Mouse (Mus musculus): ENCODE measurements at regions not wholly inside any gene's neighbourhood (a gene's known extent, or its start where the extent isn't known, plus 50 kb on each side); places are given as distances from the start of the nearest gene placed in this dataset.

- no peak for DNase-seq
These were observed 205.5 kb upstream of the Gadl1 start for GRCm38 (mm10) chr9:115703791-115704190.

GRCm38 (mm10) chr9:115704249-115704648 is 205.0 kb upstream of the Gadl1 start:
- DNase-seq: peak; percentile 16 to 44

DNA sequence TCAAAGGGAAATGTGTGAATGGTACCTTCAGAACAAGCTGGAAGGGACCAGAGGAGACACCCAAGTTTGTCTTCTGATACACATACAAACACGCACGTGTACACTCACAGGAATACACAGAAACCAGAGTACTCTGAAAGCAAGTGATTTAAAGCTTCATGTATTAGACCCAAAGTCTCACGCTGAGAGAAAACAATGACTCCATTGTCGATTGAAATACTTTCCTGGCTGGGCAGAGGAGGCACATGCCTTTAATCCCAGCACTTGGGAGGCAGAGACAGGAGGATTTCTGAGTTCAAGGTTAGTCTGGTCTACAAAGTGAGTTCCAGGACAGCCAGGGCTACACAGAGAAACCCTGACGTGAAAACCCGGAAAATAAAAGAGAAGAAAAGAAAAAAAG is 203.5 kb upstream of the Gadl1 start:
- no peak for DNase-seq

- DNase-seq: no peak
These were observed 200.9 kb upstream of the Gadl1 start for GRCm38 (mm10) chr9:115708199-115708934.

GRCm38 (mm10) chr9:115710039-115710739 is 199.1 kb upstream of the Gadl1 start:
- DNase-seq: peak in 1 of 2 experiments; percentile 33

GRCm38 (mm10) chr9:115720306-115720705 is 188.9 kb upstream of the Gadl1 start:
- no peak for DNase-seq

DNA sequence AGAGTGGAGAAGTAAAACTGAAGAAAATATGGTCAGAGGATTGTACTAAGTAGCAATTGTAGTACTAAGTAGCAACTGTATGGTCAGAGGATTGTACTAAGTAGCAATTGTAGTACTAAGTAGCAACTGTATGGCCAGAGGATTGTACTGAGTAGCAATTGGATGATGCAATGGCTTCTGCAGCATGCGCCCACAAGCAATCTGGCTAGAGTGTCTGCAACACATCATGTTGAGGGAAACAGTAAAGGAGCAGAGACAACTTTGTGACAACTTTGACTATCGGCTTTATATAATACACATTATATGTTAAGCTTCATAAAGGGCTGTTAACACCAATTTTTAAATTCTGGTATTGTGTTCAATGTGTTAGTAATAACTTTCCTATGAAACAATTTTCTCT is 188.4 kb upstream of the Gadl1 start:
- DNase-seq: no peak

- no peak for DNase-seq
These were observed 185.2 kb upstream of the Gadl1 start for GRCm38 (mm10) chr9:115724063-115724462.

DNA sequence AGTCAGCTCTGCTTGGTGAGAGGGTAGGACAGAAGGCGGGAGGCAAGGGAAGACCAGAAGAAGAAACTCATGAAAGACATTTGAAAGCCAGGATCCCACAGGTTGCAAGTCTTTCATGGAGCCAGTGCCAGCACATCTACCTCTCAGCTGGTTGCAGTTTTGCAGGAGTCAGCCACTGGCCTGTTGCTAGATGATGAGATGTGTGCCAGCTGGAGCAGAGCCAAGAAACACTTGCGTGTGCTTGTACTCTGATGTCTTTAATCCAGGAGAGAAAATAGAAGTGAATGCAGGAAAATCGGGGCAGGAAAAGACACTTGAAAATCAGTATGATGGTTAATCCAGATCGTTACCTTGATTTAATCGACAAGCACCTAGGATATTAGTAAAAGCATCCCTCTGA is 181.9 kb upstream of the Gadl1 start:
- no peak for DNase-seq

- DNase-seq: no peak
These were observed 177.7 kb upstream of the Gadl1 start for GRCm38 (mm10) chr9:115731557-115731956.

GRCm38 (mm10) chr9:115733104-115733503 is 176.2 kb upstream of the Gadl1 start:
- DNase-seq: no peak

DNA sequence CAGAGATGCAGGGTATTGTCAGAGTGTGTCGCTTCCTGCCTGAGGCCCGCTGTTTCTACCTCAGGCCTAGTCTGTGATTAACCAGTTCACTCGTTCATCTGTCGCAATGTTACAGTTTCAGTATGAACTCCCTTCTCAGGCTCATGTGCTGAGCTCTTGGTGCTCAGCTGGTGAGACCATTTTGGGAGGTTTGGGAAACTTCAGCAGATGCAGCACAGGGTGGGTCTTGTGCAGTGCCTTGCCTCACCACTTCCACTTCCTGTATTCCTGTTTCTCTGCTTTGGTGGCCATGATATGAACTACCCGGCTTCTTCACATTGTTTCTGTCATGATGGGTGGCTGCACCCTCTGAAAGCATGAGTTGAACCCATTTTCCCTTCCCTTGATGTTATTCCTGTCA is 169.3 kb upstream of the Gadl1 start:
- peak in 1 of 2 experiments; percentile 2 for DNase-seq

- DNase-seq: no peak
These were observed 162.8 kb upstream of the Gadl1 start for GRCm38 (mm10) chr9:115746436-115746835.

DNA sequence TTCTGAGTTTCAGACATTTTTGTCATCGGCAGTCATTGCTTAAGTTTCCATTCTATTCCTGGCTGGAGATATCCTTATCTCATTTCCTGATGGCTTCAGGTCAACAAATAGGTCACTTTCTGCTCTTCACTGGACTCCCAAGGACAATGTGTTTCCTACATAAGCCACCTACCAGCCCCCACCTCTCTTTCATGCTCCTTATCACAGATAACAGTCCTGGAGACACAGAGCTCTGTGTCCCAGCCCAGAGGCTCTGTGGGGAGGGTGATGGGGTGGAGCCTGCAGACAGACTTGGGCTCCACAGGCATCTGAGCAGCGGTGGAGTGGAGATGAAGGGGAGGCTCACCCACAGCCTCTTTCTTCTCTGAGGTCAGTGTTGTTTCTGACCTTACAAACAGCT is 148.8 kb upstream of the Gadl1 start:
- DNase-seq: no peak

- DNase-seq: no peak
These were observed 145.1 kb upstream of the Gadl1 start for GRCm38 (mm10) chr9:115764136-115764535.

DNA sequence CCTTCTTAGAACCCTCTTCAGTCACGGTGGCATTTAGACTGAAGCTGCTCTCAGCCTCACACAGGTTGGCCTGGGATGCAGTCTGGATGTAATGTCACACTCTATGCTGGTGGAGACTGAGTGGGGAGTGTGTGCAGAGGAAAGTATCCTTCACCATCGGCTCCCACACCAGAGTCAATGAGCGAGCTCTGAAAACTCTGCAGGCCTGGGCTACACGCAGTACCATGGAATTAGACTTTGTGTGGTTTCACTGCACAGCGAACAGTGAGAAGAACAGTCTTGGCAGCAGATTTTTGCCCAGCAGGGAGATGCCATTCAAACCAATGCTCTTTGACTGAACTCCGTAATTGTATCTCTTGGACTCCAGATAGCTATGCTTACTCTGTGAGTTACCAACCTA is 142.8 kb upstream of the Gadl1 start:
- no peak for DNase-seq

GRCm38 (mm10) chr9:115775112-115775511 is 134.1 kb upstream of the Gadl1 start:
- no peak for DNase-seq

DNA sequence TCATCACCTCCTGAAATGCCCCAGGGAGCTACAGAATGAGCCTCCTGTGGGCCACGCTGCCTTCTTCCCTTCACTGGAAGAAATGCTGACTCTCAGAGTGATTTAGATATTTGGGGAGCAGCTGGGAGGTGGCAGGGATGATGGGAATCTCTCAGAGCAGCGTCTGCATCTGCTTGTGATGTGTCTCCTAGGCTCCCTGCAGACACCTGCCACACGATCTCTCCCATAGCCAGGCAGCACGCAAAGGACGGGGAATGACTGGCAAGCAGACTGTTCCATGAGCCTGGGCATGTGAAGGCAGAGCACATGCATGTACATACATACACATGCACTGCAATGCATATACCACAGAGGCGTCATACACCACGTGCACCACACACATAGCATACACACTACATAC is 133.4 kb upstream of the Gadl1 start:
- no peak for DNase-seq

DNA sequence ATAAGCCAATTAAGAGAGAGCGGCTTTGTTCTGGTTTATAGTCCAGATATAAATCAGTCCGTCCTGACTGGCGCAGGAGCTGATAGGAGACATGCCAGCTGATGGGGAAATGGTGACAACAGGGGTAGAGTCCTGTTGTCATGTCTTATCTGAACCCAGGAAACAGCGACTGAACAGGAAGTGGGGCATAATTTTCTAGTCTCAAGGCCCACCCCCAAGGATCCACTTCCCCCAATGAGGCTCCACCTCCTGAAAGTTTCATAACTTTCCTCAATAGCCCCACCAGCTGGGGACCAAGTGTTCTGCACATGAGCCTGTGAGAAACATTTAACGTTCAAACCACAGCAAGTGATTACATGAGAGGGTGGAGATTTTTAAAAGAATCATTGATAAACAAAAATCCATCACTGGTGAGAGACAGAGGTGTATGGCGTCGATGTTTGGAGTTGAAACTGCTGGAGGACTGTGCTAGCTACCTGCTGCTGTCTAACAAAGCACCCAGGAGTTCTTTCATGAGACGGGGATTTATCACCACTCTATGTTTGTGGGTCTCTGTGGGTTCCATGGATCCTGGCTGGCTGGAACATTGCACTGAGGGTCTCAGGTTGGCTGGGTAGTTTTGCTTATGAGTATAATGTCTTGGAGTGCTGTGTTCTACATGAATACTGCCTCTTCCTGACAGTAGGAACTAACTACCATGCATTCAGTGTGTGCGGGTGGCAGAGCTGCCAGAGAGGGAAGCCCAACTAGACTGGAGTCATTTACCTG is 132.0 kb upstream of the Gadl1 start:
- no peak for DNase-seq

- DNase-seq: no peak
These were observed 130.4 kb upstream of the Gadl1 start for GRCm38 (mm10) chr9:115778862-115779261.

DNA sequence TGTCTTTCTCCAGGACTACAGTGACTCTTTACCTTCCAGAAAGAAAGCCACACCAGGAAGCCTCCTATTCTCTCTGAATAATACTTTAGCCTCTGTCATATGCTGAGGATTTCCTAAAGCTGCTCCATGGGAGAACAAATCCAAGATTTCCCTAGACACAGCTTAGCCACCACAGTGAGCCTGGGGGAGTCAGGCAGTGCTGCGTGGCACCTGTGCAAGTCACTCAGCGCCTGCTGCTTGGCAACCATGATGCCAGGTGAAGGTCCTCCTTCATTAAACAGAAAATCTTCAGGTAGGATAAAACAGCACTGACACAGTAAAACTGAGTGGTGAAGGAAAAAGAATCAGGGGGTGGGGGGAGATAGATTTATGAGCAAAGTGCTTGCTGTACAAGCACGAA is 109.9 kb upstream of the Gadl1 start:
- DNase-seq: no peak

- no peak for DNase-seq
These were observed 108.6 kb upstream of the Gadl1 start for GRCm38 (mm10) chr9:115800624-115801023.

- no peak for DNase-seq
These were observed 106.2 kb upstream of the Gadl1 start for GRCm38 (mm10) chr9:115803071-115803470.

DNA sequence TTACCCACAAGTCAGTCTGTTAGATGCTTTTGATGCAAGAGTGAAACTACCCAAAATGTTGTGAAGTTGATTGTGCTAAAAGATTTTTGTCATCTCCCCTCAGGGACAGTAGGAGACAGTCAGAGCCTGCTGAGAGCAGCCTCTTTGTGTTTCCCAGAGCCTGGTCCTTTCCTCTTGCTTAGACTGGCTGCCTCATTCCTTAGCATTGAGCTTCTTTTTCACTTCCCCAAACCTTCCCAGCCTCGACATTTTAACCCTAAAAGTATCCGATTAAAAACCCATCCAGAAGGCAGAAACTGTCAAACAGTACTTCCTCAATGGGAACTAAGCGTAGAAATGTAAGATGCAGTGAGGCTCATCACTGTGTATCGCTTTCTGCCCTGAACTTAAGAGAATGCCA is 104.0 kb upstream of the Gadl1 start:
- no peak for DNase-seq

All from spleen, adult 18-20 months (tissue).